Mouse (Mus musculus): Measurements from ENCODE around the gene Zfp36l2. TPM values are rescaled to one million over a fixed set of nuclear protein-coding genes. Genes with fewer than 3 reads are reported as not detected.

The Zfp36l2 gene
- total and polyA plus RNA-seq, 3 experiments: 68.5 to 174 (median 93.6) TPM

DNA sequence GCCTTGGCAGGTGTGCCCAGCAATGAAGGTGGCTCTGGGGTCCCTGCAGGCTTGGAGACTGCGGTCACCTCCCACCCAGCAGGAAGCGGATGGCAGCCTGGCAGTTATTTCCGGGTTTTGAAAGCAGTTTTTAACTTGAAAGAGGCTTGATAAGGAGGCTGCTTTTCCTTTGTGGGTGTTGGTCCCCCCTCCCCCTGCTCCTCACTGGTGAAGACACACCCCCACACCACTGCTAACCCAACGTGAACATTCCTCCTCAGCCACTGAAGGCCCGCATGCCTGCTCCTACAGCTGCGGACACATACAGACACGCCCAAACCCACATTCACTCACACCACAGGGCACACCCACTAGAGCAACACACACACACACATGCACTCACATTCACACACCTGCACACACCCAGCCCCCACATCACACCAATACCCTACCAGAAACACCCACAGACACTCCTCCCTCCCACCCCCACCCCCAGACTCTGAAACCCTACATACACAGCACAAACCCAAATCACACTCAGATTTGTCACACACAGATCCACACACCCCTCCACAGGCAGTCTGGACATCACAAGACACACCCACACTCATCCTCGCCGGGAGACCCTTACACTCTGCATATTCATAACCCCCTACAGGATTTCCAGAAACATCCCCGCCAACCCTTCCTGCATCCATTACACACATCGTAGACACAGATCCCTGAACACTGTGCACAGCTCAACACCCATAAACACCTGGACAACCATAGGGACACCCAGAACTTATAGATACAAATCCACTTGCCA, 6.8 kb downstream of the Zfp36l2 start:
- H3K9me3 ChIP-seq (replicated peaks; ENCODE audit: insufficient read depth, low read length): no peaks in the 10 kb centered on the region
- peaks cover 3 to 18% of the 10 kb centered on the region in 2 experiments for H3K4me1 ChIP-seq (ENCODE audit: control insufficient read depth in 1 of 2, insufficient read depth in 2 of 2, low read length in 2 of 2)
- peak overlapping the region; percentile 8 to 47 for H3K4me3 ChIP-seq (ENCODE audit: control insufficient read depth in 1 of 2, insufficient read depth in 1 of 2, low read depth in 2 of 2, low read length in 2 of 2)
- peaks cover 32% of the 10 kb centered on the region for H3K79me2 ChIP-seq (ENCODE audit: control insufficient read depth, insufficient read depth, low read length, poor library complexity)
- peak; percentile 98 for DNase-seq (ENCODE audit: low read depth, low spot score)
- peak overlapping the region; percentile 91 for H3K27ac ChIP-seq (ENCODE audit: control insufficient read depth, low read depth, low read length)
- H3K36me3 ChIP-seq (ENCODE audit: control insufficient read depth in 1 of 2, insufficient read depth in 2 of 2, low read length in 2 of 2): peaks cover 8 to 11% of the 10 kb centered on the region in 2 experiments
- no peaks in the 10 kb centered on the region for H3K27me3 ChIP-seq (ENCODE audit: control insufficient read depth in 1 of 2, insufficient read depth in 2 of 2, low read length in 2 of 2)
- TF ChIP-seq ZKSCAN1 (IDR thresholded peaks at IDR 0.05; ENCODE audit: low read depth, low read length): no peak
- TF ChIP-seq ZMIZ1 (IDR thresholded peaks at IDR 0.05; ENCODE audit: low read depth, low read length): no peak
- no peak for TF ChIP-seq KAT2A (conservative IDR thresholded peaks at IDR 0.05; ENCODE audit: low read depth, low read length)
- TF ChIP-seq CTCF (IDR thresholded peaks at IDR 0.05 in 2 of 3, conservative IDR thresholded peaks at IDR 0.05 in 1 of 3; ENCODE audit: control insufficient read depth in 1 of 3, insufficient read depth in 1 of 3, low read depth in 2 of 3, low read length in 3 of 3, poor library complexity in 1 of 3, severe bottlenecking in 1 of 3): no peak
- TF ChIP-seq TAL1 (IDR thresholded peaks at IDR 0.05; ENCODE audit: low read length): no peak
- peak; percentile 94; the same call in 1 of the 2 replicates for TF ChIP-seq POLR2AphosphoS5 (IDR thresholded peaks at IDR 0.05; ENCODE audit: borderline replicate concordance, low read depth, low read length)
- TF ChIP-seq EP300 (IDR thresholded peaks at IDR 0.05; ENCODE audit: low read depth in 1 of 2, low read length in 2 of 2): no peak
- peak; percentile 73 for TF ChIP-seq GATA1 (IDR thresholded peaks at IDR 0.05; ENCODE audit: low read depth, low read length)
- TF ChIP-seq CHD1 (IDR thresholded peaks at IDR 0.05; ENCODE audit: low read depth, low read length): no peak
- TF ChIP-seq TBP (IDR thresholded peaks at IDR 0.05; ENCODE audit: low read depth, low read length): peak; percentile 65; the same call in 1 of the 2 replicates
- no peak for TF ChIP-seq ELF1 (IDR thresholded peaks at IDR 0.05; ENCODE audit: low read depth, low read length)
- TF ChIP-seq ZC3H11A (IDR thresholded peaks at IDR 0.05; ENCODE audit: low read depth, low read length): no peak
- no peak for TF ChIP-seq MAFK (IDR thresholded peaks at IDR 0.05; ENCODE audit: borderline replicate concordance, low read depth, low read length)
- no peak for TF ChIP-seq SMC3 (IDR thresholded peaks at IDR 0.05; ENCODE audit: low read depth, low read length)
- no peak for TF ChIP-seq MXI1 (IDR thresholded peaks at IDR 0.05; ENCODE audit: low read depth, low read length)
- TF ChIP-seq POLR2AphosphoS2 (IDR thresholded peaks at IDR 0.05; ENCODE audit: low read length): no peak
- no peak for TF ChIP-seq ETS1 (IDR thresholded peaks at IDR 0.05; ENCODE audit: low read depth, low read length)
- no peak for TF ChIP-seq MAZ (IDR thresholded peaks at IDR 0.05; ENCODE audit: low read depth, low read length)
- peak; percentile 43 to 48; a peak in 3 of 4 replicates for TF ChIP-seq POLR2A (IDR thresholded peaks at IDR 0.05; ENCODE audit: control insufficient read depth in 1 of 2, insufficient read depth in 1 of 2, low read depth in 1 of 2, low read length in 2 of 2, poor library complexity in 1 of 2)
- peak overlapping the region; percentile 76 for H3K9ac ChIP-seq (ENCODE audit: control insufficient read depth, low read depth, low read length, poor library complexity, severe bottlenecking)

DNA sequence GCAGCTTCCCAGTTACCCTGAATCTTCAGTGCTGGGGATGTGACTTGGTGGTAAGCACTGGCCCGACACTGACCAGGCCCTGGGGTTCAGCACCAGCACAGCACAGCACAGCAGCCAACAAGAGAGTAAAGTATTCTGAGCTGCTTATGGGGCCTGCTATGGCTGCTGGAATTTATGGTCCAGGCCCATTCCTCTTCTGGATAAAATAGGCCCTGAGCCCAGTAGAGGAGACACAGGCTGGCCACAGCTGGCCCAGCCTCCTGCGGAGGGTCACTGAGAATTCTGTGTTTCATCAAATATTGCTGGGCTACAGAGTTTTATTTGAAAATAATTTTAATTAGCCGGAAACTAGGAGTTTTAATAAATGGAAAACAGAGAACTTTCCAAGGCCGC, 7.8 kb downstream of the Zfp36l2 start:
- peak overlapping the region; percentile 63 for H3K9ac ChIP-seq (ENCODE audit: control insufficient read depth, low read depth, low read length, poor library complexity, severe bottlenecking)
- no peaks in the 10 kb centered on the region for H3K9me3 ChIP-seq (replicated peaks; ENCODE audit: insufficient read depth, low read length)

More for the DNA sequence above, 7.8 kb downstream of the Zfp36l2 start:
- peaks cover 3 to 11% of the 10 kb centered on the region in 2 experiments for H3K36me3 ChIP-seq (ENCODE audit: control insufficient read depth in 1 of 2, insufficient read depth in 2 of 2, low read length in 2 of 2)
- H3K4me3 ChIP-seq (ENCODE audit: control insufficient read depth in 1 of 2, insufficient read depth in 1 of 2, low read depth in 2 of 2, low read length in 2 of 2): peak overlapping the region in 1 of 2 experiments; percentile 8; a peak in 1 of 4 replicates
- no peak for TF ChIP-seq SIN3A (IDR thresholded peaks at IDR 0.05; ENCODE audit: low read length)
- no peak for TF ChIP-seq ZMIZ1 (IDR thresholded peaks at IDR 0.05; ENCODE audit: low read depth, low read length)
- no peaks in the 10 kb centered on the region for H3K27me3 ChIP-seq (ENCODE audit: control insufficient read depth in 1 of 2, insufficient read depth in 2 of 2, low read length in 2 of 2)
- peak; percentile 23 for DNase-seq (ENCODE audit: low read depth, low spot score)
- peak overlapping the region; percentile 91 for H3K27ac ChIP-seq (ENCODE audit: control insufficient read depth, low read depth, low read length)
- peaks cover 3 to 18% of the 10 kb centered on the region in 2 experiments for H3K4me1 ChIP-seq (ENCODE audit: control insufficient read depth in 1 of 2, insufficient read depth in 2 of 2, low read length in 2 of 2)
- peaks cover 24% of the 10 kb centered on the region for H3K79me2 ChIP-seq (ENCODE audit: control insufficient read depth, insufficient read depth, low read length, poor library complexity)
